Mouse (Mus musculus) lung, postnatal 0 days (tissue): ENCODE results near the gene Kpna1.

Experiments used
- CTCF ChIP-seq: IDR thresholded peaks from 2 replicates; pipeline ENCODE4 v1.5.1; 2016; ENCODE audit warnings: antibody characterized with exemption, mild to moderate bottlenecking
- EP300 ChIP-seq: IDR thresholded peaks from 2 replicates; pipeline ENCODE4 v1.6.1; 2016; ENCODE audit warnings: antibody characterized with exemption, mild to moderate bottlenecking, control low read depth

DNA sequence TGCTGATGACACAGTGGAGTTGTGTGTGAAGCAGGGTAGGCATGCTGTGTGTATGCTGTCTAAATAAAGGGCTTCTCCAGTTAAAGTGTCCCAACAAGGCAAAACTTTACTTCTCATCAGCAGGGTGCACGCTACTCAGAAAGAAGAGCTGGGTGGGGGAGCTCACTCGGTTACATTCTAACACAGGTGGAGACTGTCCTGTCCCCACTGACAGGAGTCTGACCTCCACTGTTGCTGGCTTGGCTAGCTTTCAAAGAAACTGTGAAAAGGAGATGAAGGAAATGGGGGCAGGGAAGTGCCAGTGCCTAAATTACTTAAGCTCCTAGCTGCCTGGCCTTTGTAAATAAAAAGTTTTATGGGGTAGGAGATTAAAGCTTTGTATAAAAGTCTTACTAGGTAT lies 10.4 kb upstream of the Kpna1 start:
- no peak for TF ChIP-seq CTCF
- no peak for TF ChIP-seq EP300
